Mouse (Mus musculus): ENCODE results near the gene Lhfpl4. TPM values are rescaled to one million over a fixed set of nuclear protein-coding genes. Genes with fewer than 3 reads are reported as not detected.

The Lhfpl4 gene
- polyA plus RNA-seq, 2 experiments: not detected

DNA sequence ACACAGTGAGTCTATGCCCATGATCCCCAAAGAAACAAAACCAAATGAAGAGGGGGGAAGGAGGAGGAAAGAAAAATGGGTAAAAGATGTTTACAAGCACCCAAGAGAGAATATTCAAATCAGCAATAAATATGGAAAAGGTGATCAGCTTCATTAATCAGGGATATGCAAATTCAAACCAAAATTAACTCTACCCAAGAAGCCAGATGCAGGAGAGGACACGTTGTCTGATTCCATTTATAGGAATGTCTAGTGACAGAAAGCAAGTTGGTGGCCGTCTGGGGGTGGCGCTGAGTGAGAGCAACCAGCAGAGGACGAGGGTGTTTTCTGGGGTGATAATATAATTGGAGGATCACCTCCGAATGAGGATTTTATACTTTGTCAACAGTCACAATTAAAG is 40.0 kb upstream of the Lhfpl4 start:
- TF ChIP-seq EP300 (IDR thresholded peaks at IDR 0.05; ENCODE audit: low read depth) (no peak), CTCF (IDR thresholded peaks at IDR 0.05; ENCODE audit: low read depth) (no peak)
- H3K4me3 ChIP-seq (ENCODE audit: insufficient read depth in 1 of 2, low read depth in 2 of 2, low read length in 2 of 2): no peak overlapping the region
- WGBS (ENCODE audit: insufficient replicate concordance): 51% methylated on average over 5 of the region's 5 CpGs
- H3K4me1 ChIP-seq (replicated peaks; ENCODE audit: control insufficient read depth in 2 of 2, insufficient read depth in 2 of 2, low read length in 1 of 2): peaks cover 7 to 10% of the 10 kb centered on the region in 2 experiments
- H3K9ac ChIP-seq (replicated peaks): no peak overlapping the region
- no peak overlapping the region for H3K27ac ChIP-seq
- no peak for DNase-seq (ENCODE audit: low read depth in 3 of 3, low spot score in 3 of 3)
- H3K27me3 ChIP-seq (ENCODE audit: control insufficient read depth, insufficient read depth, low read length): no peaks in the 10 kb centered on the region
- no peak for ATAC-seq (ENCODE audit: insufficient read depth)
- no peak overlapping the region for H3K4me2 ChIP-seq (ENCODE audit: low read depth)
- no peaks in the 10 kb centered on the region for H3K9me3 ChIP-seq (ENCODE audit: control insufficient read depth, low read length)
- H3K36me3 ChIP-seq (replicated peaks; ENCODE audit: control insufficient read depth, insufficient read depth, low read depth): no peaks in the 10 kb centered on the region

DNA sequence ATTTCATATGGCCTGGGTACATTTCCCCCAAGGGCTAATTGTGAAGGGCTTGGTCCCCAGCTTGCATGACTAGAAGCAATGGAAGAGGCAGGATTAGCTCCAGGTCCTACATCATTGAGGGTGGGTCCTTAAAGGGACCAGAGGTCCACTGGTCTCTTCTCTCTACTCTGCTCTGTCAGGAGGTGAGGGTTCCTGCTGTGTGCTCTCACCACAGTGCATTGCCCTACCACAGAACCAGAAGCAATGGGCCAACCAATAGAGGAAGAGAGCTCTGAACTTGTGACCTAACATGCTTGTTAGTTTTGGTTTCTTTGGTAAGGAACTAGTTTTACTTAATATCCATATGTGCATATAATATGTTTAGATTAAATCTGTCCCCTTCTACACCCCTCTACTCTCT is 31.5 kb upstream of the Lhfpl4 start:
- Histone ChIP-seq H3K36me3 (replicated peaks; ENCODE audit: control insufficient read depth, insufficient read depth, low read depth) (no peaks in the 10 kb centered on the region), H3K27ac (no peak overlapping the region), H3K9me3 (ENCODE audit: control insufficient read depth, low read length) (no peaks in the 10 kb centered on the region), H3K4me2 (ENCODE audit: low read depth) (no peak overlapping the region), H3K9ac (replicated peaks) (no peak overlapping the region), H3K4me1 (replicated peaks; ENCODE audit: control insufficient read depth in 2 of 2, insufficient read depth in 2 of 2, low read length in 1 of 2) (no peaks in the 10 kb centered on the region), H3K27me3 (ENCODE audit: control insufficient read depth, insufficient read depth, low read length) (no peaks in the 10 kb centered on the region), H3K4me3 (ENCODE audit: insufficient read depth in 1 of 2, low read depth in 2 of 2, low read length in 2 of 2) (no peak overlapping the region)
- ATAC-seq (ENCODE audit: insufficient read depth) (no peak), DNase-seq (ENCODE audit: low read depth in 3 of 3, low spot score in 3 of 3) (no peak)
- TF ChIP-seq EP300 (IDR thresholded peaks at IDR 0.05; ENCODE audit: low read depth) (no peak), CTCF (IDR thresholded peaks at IDR 0.05; ENCODE audit: low read depth) (no peak)

- Histone ChIP-seq H3K4me2 (ENCODE audit: low read depth) (no peak overlapping the region), H3K4me3 (ENCODE audit: insufficient read depth in 1 of 2, low read depth in 2 of 2, low read length in 2 of 2) (no peak overlapping the region), H3K27me3 (ENCODE audit: control insufficient read depth, insufficient read depth, low read length) (no peaks in the 10 kb centered on the region), H3K27ac (no peak overlapping the region), H3K4me1 (replicated peaks; ENCODE audit: control insufficient read depth in 2 of 2, insufficient read depth in 2 of 2, low read length in 1 of 2) (no peaks in the 10 kb centered on the region), H3K9me3 (ENCODE audit: control insufficient read depth, low read length) (no peaks in the 10 kb centered on the region), H3K36me3 (replicated peaks; ENCODE audit: control insufficient read depth, insufficient read depth, low read depth) (no peaks in the 10 kb centered on the region), H3K9ac (replicated peaks) (no peak overlapping the region)
- ATAC-seq (ENCODE audit: insufficient read depth) (no peak), DNase-seq (ENCODE audit: low read depth in 3 of 3, low spot score in 3 of 3) (no peak)
- WGBS (ENCODE audit: insufficient replicate concordance): 44% methylated on average over 4 of the region's 4 CpGs
- TF ChIP-seq CTCF (IDR thresholded peaks at IDR 0.05; ENCODE audit: low read depth) (no peak), EP300 (IDR thresholded peaks at IDR 0.05; ENCODE audit: low read depth) (no peak)
These were observed 30.6 kb upstream of the Lhfpl4 start for GRCm38 (mm10) chr6:113225798-113226197.

DNA sequence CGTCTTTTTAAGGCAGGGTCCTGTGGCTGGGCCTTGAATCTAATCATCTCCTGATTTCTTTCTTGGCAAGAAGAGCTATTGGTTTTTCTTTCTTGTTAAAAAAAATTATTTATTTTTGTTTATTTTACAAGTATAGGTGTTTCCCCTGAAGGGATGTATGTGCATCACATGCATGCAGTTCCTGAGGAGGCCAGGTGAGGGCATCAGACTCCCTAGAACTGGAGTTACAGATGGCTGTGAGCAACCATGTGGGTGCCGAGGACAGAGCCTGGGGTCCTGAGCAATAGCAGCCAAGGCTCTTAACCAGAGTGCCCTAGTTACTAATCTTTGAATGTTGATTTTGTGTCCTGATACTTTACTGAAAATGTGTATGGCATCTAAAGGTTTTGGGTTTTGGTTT is 21.1 kb upstream of the Lhfpl4 start:
- no peaks in the 10 kb centered on the region for H3K9me3 ChIP-seq (ENCODE audit: control insufficient read depth, low read length)
- no peaks in the 10 kb centered on the region for H3K4me1 ChIP-seq (replicated peaks; ENCODE audit: control insufficient read depth in 2 of 2, insufficient read depth in 2 of 2, low read length in 1 of 2)
- H3K36me3 ChIP-seq (replicated peaks; ENCODE audit: control insufficient read depth, insufficient read depth, low read depth): no peaks in the 10 kb centered on the region
- H3K4me2 ChIP-seq (ENCODE audit: low read depth): no peak overlapping the region
- DNase-seq (ENCODE audit: low read depth in 3 of 3, low spot score in 3 of 3): no peak
- no peak overlapping the region for H3K27ac ChIP-seq
- TF ChIP-seq CTCF (IDR thresholded peaks at IDR 0.05; ENCODE audit: low read depth): peak; percentile 33
- no peak for TF ChIP-seq EP300 (IDR thresholded peaks at IDR 0.05; ENCODE audit: low read depth)
- no peak overlapping the region for H3K4me3 ChIP-seq (ENCODE audit: insufficient read depth in 1 of 2, low read depth in 2 of 2, low read length in 2 of 2)
- no peak for ATAC-seq (ENCODE audit: insufficient read depth)
- 39% methylated on average over 2 of the region's 2 CpGs for WGBS (ENCODE audit: insufficient replicate concordance)
- H3K27me3 ChIP-seq (ENCODE audit: control insufficient read depth, insufficient read depth, low read length): no peaks in the 10 kb centered on the region
- no peak overlapping the region for H3K9ac ChIP-seq (replicated peaks)

DNA sequence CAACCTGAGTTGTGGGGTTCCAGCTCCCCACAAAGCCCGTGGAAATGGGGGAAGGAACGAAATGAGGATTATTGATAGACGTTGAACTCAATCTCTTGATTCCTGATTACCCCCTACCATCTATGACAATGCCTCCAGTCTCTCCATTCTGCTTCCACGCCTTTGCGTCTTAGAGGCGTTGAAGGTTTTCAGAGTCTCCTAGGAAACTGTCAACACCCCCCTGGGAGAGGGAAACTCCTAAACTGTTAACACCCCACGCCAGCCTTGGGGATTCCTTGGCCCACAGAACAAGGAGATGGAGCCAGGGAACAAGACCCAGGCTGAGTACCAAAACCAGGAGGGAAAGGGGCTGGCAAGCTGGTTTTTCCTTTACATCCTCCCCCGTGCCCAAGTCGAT is 410 bp upstream of the Lhfpl4 start:
- H3K4me3 ChIP-seq (ENCODE audit: insufficient read depth in 1 of 2, low read depth in 2 of 2, low read length in 2 of 2): no peak overlapping the region
- no peak for ATAC-seq (ENCODE audit: insufficient read depth)
- peaks cover 33% of the 10 kb centered on the region for H3K27me3 ChIP-seq (ENCODE audit: control insufficient read depth, insufficient read depth, low read length)

GRCm38 (mm10) chr6:113194517-113194840 is 705 bp downstream of the Lhfpl4 start:
- Histone ChIP-seq H3K36me3 (replicated peaks; ENCODE audit: control insufficient read depth, insufficient read depth, low read depth) (no peaks in the 10 kb centered on the region), H3K9me3 (ENCODE audit: control insufficient read depth, low read length) (no peaks in the 10 kb centered on the region), H3K27me3 (ENCODE audit: control insufficient read depth, insufficient read depth, low read length) (peaks cover 33% of the 10 kb centered on the region), H3K4me1 (replicated peaks; ENCODE audit: control insufficient read depth in 2 of 2, insufficient read depth in 2 of 2, low read length in 1 of 2) (no peaks in the 10 kb centered on the region), H3K9ac (replicated peaks) (no peak overlapping the region), H3K4me3 (ENCODE audit: insufficient read depth in 1 of 2, low read depth in 2 of 2, low read length in 2 of 2) (no peak overlapping the region), H3K27ac (no peak overlapping the region), H3K4me2 (ENCODE audit: low read depth) (no peak overlapping the region)
- WGBS (ENCODE audit: insufficient replicate concordance): 6% methylated on average over 5 of the region's 5 CpGs
- no peak for ATAC-seq (ENCODE audit: insufficient read depth)
- TF ChIP-seq CTCF (IDR thresholded peaks at IDR 0.05; ENCODE audit: low read depth): no peak
- TF ChIP-seq EP300 (IDR thresholded peaks at IDR 0.05; ENCODE audit: low read depth): no peak
- DNase-seq (ENCODE audit: low read depth in 3 of 3, low spot score in 3 of 3): no peak

More for the DNA sequence above, 410 bp upstream of the Lhfpl4 start:
- no peak overlapping the region for H3K9ac ChIP-seq (replicated peaks)
- no peaks in the 10 kb centered on the region for H3K4me1 ChIP-seq (replicated peaks; ENCODE audit: control insufficient read depth in 2 of 2, insufficient read depth in 2 of 2, low read length in 1 of 2)
- TF ChIP-seq CTCF (IDR thresholded peaks at IDR 0.05; ENCODE audit: low read depth) (no peak), EP300 (IDR thresholded peaks at IDR 0.05; ENCODE audit: low read depth) (no peak)
- DNase-seq (ENCODE audit: low read depth in 3 of 3, low spot score in 3 of 3): no peak
- no peak overlapping the region for H3K27ac ChIP-seq
- 21% methylated on average over 9 of the region's 9 CpGs for WGBS (ENCODE audit: insufficient replicate concordance)
- H3K9me3 ChIP-seq (ENCODE audit: control insufficient read depth, low read length): no peaks in the 10 kb centered on the region
- H3K4me2 ChIP-seq (ENCODE audit: low read depth): no peak overlapping the region
- no peaks in the 10 kb centered on the region for H3K36me3 ChIP-seq (replicated peaks; ENCODE audit: control insufficient read depth, insufficient read depth, low read depth)

Measured in liver, embryonic 14.5 days (tissue).